Mouse (Mus musculus): ENCODE results near the gene Akap13.

Gene Akap13

DNA sequence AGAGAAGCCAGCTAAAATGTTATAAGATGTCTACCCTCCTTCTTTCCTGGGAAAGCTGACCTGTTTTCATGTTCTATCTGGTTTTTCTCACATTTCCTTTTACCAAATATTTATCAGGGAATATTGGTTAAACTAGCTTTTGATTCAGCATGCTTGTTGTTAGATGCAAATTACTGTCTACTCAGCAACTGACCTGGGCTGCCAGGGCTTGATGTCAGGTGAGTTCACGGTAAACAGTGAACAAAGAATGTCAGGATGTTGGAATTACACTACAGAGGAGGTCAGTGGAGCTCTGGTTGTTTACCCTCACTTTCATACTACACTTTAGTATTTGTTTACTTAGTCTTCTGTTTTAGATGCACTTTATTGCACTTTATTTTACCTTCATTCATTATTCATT, 5.0 kb downstream of the Akap13 start:
- in situ Hi-C loops (cut with MboI): no loop called here

DNA sequence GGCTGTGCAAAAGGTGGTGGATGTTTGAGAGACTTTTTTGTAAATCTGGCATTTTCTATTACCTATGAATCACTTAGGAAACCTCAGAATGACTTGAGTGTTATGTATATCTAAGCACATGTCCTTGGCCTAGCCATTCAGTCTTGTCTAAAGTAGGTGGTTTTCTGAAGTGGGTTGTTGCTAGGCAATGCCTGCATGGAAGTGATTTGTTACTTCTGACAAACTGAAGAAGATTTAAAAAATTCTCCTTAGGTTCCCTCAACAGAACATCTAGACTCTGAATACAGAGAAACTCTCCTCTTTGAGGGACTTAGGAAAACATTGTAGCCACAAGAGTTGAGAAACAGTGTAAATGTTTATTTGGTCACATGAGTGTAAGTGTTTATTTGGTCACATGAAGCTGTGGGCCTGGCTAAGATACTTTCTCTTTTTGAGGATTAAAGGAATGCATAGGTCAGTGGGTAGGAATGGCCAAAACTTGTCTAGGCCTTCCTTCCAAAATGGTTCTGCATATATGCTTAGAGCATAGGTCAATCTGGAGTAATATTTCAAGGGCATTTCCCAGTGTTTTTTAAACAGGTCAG, 8.3 kb downstream of the Akap13 start:
- in situ Hi-C loops (cut with MboI): no loop called here

DNA sequence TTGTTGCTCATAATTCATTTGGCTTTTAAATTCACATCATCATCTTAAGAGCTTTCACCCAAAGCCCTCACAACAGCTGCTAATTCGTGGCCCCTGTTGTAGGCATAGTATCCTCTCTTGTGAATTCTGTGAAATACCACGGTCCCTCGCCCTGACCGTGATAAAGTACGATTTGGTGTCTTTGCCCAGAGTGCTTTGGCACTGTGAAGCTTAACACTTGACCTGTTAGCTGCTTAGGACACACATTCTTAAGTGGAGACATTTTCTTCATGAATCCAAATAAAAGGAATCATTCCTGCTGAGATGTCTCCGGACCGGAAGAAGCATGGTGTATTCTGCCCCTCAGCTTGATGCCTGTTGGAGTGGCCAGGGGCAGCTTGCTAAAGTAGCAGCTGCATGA, 12.5 kb downstream of the Akap13 start:
- in situ Hi-C loops (cut with MboI): no loop called here

DNA sequence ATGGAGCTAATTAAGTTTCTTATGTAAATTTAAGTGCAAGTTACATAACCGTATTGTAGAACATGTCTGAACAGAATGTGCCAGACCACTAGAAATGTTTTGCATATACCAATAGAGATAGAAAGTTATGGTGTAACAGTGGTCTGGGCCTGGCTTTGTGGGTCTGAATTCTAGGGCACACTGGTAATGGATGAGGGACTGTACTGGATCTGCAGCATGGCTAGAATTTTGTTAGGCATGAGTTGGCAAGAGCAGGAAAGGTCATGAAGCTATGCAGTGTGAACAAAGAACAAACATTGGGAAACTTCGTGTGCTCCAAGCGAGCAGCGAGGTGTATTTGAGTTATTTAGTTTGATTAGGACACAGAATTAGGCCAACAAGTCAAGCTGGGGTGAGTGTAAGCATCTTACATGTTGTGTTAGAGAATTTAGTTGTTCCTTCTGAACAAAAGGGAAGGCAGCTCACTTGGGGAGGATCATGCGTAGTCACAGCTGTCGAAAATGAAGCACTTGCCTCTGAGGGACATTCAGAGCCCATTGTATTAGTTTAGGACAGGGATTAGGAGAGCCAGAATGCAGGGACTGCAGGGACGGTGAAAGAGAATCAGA, 15.1 kb downstream of the Akap13 start:
- in situ Hi-C loops (cut with MboI): no loop called here

DNA sequence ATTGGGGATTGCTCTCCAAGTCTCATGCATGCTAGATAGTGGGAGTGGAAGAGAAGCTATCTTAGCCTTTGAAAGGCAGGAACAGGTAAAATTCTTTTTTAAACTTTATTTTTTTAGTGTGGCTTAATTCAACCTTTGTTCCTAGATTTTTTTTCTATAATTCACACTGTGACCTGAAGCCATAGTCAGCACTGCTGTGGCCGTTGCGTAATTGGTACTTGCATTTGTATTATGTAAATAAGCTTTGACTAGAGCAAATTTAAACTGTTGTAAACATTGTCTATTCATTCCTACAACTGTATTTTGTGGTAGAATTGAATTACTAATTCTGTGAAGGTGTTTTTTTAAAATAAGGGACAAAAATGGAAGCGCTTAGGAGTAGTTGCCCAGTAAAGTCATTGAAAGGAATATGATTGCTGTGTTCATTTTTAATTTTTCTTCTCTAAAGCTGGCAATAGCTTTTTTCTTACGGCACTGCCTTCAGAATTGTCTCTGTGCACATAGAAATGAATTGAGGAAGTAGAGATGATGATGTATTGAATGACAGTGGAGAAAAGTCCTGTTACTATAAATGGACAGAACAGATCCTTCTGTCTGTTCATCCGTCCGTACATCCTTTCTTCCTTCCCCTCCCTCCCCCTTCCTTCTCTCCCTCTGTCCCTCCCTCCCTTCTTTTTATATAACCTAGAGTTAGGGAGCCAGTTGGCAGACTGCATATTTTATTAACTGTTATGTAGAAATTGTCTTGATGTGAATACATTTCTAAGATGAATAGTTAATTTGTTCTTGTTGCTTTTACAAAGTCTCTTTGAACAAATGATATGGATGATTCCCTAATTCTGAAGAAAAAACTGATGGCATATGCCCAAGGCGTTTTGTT, 17.2 kb downstream of the Akap13 start:
- in situ Hi-C loops (cut with MboI): no loop called here

DNA sequence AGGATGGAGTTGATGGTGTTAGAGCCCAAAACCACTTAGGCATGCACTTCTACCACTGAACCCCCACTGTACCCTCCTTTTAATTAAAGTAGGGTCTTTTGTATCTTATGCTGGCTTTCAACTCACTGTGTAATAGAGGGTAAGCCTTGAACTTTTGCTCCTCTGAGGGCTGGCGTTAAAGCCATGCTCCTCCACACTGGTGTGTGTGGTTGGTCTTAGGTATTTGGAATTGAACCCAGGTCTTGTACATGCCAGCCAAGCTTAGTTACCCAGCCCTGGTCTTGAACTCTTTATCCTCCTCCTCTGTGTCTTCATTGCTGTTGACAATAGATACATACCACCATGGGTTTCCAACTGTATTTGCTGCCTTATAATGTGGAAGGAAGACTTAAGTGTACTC, 18.0 kb downstream of the Akap13 start:
- in situ Hi-C loops (cut with MboI): no loop called here

DNA sequence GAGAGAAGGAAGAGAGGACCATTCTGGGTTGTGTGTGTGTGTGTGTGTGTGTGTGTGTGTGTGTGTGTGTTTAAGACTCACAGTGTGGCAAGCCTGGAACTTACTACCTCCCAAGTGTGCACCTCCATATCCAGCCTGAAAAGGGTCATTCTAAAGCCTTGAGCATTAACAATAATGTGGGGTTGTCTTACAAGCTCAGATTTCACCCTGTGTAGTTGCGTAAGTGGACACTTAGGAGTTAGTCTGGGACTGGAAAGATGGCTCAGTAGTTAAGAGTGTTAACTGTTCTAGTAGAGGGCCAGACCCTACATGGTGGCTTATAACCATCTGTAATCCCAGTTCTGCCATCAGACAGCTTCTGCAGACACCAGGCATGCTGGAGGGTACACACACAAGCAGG, 18.7 kb downstream of the Akap13 start:
- in situ Hi-C loops (cut with MboI): no loop called here

DNA sequence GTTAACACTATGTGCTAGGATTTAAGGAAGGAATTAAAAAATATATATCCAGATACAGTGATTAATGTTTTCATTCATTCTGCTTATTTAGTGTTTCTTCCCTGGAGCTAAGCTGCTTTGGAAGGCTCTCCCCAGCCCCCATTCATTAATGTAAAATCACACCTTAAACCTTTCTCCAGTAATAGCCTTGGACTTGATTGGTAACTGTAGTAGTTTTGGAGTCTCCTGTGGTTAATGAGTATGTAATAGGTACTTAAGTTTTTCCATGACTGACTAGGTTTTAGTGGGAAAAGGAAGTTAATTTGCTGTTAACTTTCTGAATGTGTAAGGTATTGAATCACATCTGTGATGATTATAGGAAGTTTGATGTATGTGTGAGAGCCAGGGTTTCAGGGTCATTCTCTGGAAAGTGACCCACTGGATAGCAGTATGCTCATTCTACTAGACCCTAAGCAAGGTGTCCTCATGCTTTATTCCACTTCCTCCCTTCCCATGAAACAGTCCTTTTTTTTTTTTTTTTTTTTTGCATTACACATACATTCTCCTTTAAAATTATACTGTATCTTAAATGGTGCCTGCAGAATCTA, 19.3 kb downstream of the Akap13 start:
- in situ Hi-C loops (cut with MboI): no loop called here

DNA sequence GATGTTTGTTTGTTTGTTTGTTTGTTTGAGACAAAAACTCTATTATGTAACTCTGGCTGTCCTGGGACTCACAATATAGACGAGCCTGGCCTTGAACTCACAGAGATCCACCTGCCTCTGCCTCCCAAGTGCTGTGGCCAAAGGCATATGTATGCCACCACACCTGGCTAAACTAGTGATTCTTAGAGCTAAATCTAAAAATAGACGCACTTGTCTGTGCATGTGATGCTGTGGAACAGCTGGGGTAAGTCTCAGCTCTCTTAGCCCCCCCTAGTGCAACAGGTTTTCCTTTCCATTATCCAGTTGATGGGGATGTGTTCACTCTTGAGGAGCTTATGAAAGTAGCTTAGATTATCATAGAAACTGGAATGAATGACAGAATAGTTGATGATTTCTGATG, 22.7 kb downstream of the Akap13 start:
- in situ Hi-C loops (cut with MboI): no loop called here

DNA sequence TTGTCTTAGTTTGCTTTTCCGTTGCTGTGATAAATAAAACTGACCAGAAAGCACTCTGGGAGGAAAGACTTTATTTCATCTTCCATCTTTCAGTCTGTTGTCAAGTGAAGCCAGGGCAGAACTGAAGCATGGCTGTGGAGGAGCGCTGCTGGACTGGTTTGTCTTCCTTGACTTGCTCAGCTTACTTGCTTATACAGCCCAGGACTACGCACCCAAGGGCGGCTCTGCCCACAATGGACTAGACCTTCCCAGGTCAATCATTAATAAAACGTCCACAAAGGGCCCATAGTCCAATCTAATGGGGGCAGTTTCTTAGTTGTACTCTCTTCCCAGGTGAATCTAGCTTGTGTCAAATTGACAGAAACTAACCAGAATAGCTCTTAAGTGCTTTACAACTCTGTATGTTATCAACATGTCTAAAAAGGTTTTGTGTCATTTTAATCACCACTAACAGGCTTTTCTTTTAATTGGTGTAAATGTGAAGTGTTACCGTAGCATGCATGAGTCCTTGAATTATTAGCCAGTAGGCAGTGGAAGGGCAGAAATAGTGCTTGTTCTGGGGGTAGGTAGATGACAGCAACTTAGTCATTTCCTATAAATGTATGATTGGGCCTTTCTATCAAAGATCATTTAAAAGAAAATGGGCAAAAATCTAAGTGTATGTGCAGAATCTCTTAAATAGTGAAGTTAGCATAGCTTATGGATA, 25.5 kb downstream of the Akap13 start:
- in situ Hi-C loops (cut with MboI): loop anchor here (5.0 kb wide), 1 partner anchor 36 kb away; no protein-coding TSS in a partner anchor

DNA sequence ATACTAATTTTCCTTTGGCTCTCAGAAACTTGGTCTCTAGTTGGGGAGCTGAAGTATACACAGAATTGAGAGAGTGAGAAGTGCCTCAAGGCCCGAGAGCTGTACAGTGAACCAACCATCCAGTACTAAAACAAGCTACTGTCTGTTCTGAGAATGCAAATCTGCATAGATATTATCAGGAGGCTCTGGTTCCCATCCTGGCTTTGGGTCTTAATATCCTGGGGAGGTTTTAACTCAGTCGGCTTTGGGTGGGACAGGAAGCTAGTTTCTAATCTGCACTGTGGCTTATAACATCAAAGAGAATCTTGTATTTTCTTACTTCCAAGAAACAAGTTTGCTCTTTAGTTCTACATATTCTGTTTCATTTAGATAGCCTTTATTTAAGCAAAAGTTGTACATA, 30.7 kb downstream of the Akap13 start:
- in situ Hi-C loops (cut with MboI): no loop called here

DNA sequence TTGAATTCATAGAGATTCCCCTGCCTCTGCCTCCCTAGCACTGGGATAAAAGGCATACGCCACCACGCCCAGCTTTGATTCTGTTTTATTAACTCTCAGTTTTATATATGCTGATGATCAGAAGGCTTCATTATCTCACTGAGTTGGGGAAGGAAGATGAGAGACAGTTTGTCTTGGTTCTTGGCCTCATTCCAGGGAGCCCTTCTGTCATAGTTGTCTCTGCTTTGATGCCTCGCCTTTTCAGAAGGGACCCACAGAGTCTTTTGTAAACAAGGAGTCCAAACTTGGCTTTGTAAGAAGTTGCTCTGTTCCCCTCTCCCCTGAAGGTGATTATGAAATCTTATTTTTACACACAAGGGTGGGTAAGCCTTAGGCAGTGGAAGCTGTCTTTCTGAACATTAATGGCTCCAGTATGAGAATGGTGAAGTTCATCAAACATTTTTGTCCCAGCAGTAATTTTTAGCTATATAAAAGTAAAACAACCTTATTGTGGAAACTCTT, 40.7 kb downstream of the Akap13 start:
- in situ Hi-C loops (cut with MboI): no loop called here

DNA sequence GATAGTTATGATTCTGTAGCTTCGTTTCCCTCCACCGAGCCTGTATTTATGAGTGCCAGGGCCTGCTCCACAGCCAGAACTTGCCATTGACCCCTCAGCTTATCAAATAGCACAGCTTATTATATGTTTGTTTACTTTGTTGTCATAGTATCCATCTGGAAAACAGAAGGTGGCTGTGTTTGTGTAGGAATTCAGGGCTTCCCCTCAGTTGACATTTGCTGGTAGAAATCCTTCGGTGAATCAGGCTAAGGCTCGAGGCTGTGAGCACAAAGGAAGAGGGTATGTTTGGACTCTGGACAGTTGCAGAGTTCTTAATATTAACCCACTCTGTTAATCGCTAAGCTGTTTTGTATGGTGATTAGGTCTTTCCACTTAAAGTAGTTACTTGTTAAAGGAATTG, 43.3 kb downstream of the Akap13 start:
- in situ Hi-C loops (cut with MboI): no loop called here

DNA sequence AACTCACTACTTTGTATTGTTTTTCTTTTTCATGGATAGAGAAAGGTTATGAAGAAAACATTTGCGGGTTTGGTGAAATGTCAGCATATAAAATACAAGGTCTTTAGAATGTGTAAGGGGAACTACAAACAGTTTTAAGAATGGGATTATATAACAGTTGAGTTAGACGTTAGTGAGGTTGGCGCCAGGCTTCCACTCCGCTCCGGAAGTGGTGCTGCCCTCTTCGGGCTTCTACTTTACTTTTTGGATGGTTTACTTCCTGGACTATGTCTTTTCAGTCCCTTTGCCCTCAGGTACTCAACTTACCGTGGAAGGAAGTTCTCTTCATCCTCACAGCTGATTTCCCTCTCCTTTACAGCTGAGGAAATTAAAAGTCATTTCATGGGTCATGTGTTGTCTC, 43.9 kb downstream of the Akap13 start:
- in situ Hi-C loops (cut with MboI): no loop called here

DNA sequence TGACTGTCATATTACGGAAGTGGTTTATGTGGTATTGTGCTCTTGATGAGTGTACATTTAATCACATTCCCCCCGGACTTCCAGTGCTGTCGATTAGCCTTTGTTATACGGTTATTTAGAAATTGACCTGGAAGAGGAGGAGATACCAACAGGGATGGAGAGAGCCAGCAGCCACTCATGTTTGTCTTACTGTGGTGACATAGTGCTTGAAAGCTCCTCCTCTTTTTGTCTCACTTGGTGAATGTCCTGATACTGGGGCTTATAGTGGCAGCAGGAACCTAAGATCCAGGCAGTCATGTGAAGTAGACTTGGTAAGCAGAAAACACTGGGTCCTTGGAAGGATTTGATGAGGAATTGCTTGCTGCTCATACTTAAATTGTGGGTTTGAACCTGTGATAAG, 44.8 kb downstream of the Akap13 start:
- in situ Hi-C loops (cut with MboI): no loop called here

DNA sequence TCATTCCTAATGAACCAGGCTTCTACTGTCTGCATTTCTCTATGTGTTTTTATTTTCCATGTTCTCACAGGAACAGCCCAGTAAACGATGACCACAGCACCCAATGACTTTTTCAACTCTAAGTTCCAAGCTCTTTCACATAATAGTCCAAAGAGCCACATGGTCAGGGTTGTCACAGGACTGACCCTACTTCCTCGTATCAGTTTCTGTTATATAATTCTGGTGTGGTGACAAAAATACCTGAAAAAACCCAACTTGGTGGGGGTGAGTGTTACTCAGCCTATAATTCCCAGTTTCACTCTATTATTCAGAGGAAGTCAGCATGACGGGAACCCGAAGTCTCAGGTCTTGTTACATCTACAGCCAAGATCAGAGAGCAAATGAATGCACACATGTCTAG, 45.5 kb downstream of the Akap13 start:
- in situ Hi-C loops (cut with MboI): no loop called here

DNA sequence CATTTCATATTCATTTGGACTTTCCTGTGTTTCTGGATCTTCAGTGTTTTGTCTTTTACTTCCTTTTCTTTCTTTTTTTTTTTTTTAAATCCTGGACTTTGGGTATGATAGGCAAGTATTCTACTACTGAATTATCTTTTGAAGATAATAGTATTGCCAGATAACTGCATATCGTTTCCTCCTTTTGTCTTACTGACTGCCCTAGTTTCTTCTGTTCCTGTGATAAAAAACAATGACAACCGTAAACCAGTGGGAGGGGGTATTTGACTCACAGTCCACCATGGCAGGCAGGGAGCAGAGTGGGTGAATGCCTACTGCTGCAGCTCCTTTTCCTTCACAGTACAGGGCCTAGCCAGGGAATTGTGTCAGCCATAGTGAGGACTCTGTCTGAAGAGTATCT, 49.2 kb downstream of the Akap13 start:
- in situ Hi-C loops (cut with MboI): no loop called here

DNA sequence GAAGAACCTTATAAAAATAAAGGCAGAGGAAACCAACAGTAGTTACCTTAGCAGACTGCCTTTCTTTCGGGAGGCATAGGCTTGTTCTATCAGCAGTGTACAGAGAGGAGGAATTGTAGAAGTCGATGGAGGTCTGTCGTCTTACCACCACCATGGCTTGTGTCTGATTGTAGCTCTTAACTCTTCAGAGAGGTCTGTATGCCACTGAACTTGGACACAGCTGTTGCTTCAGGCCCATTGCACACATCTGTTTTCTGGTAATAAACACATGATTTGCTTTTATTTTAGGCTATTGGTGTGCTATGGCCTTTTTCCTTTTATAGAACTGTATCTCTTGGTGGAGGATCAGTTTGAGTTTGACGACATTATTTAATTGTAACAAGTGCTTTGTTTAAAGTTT, 51.3 kb downstream of the Akap13 start:
- in situ Hi-C loops (cut with MboI): no loop called here

DNA sequence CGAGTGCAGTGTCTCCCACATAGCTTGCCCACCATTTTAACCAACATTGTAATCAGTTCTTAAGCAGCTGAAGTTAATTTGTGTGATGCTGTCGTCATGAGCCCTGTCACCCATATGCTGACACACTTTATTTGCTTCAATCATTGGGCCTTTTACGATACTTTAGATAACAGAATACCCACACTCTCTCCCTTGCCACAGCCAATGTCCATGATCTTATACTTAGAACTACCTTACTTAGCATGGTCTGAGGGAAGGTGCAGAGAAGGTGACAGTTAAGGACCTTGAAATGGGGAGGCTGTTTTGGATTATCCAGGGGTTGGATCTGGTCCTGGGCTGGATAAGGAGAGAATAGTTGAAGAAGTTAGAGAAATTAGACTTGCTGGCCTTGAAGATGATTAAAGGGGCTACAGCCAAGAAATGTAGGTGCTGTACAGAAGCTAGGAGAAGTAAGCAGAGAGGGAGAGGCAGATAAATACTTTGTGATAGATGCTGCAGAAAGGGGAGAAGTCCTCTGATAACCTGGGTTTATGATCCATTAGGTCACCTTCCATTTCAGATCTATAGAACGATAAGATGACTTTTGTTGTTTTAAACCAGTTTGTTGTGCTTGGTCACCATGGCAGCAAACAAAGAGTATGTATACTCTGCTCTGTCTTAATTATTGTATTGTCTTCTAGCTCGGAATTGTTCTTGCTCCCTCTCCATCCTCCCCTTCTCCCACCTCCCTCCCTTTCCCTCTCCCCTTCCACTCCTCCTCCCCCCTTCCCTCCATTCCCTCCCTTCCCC, 53.9 kb downstream of the Akap13 start:
- in situ Hi-C loops (cut with MboI): no loop called here

DNA sequence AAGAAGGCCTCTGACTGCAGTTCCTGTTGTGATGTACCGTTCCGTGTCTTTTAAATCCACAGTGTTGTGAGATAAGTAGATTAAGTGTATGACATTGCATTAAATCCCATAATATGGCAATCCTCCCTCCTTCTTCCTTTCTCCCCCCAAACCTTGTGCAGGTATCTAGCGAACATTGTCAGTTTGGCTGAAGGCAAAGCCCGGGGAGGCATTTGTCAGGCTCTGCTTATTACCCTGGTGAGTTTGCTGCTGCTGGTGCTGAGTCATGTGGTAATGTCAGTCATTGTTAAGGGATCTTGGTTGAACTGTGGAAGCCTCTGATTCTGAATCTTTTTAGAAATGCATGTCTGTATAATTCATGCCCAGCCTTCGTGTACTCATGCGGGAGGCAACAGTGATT, 60.1 kb downstream of the Akap13 start:
- in situ Hi-C loops (cut with MboI): loop anchor here (5.0 kb wide), 1 partner anchor 33 kb away; no protein-coding TSS in a partner anchor
